Mouse (Mus musculus) left cerebral cortex, postnatal 36 days (tissue): Measurements from ENCODE around the gene Fbn1. TPM values are rescaled to one million over a fixed set of nuclear protein-coding genes. Genes with fewer than 3 reads are reported as not detected.
A peak's percentile ranks its signal among the peaks of the same experiment; 100 is the strongest.

Source experiments
- DNase-seq, 2 experiments: peaks; one replicate each; pipeline ENCODE4 v3.0.0; 2021 to 2022; ENCODE audit warnings: low spot score in 2 of 2, mixed read lengths in 1 of 2
- intact Hi-C: fragments of 180-260 bp; cut with DNase I; formaldehyde crosslinking; loops from one replicate; pipeline ENCODE4 v1.15.1; 2025
- total RNA-seq, 2 experiments: library from RNA; stranded (reverse); gene quantifications; 2 replicates each; pipeline ENCODE4 v1.2.3; 2021

The Fbn1 gene
- 1 to 10 TPM; 3.7 to 6.7 TPM for total RNA-seq

GRCm38 (mm10) chr2:125507893-125508292, at the start of gene Fbn1:
Fbn1 (minus strand) TSS chr2:125507993.
- no peak for DNase-seq
- intact Hi-C loops = no loop called here

- DNase-seq = no peak
Observed at GRCm38 (mm10) chr2:125555830-125556229, 48.0 kb upstream of the Fbn1 start.

GRCm38 (mm10) chr2:125548806-125549578, 41.2 kb upstream of the Fbn1 start:
- intact Hi-C loops = no loop called here
- DNase-seq = no peak

More at GRCm38 (mm10) chr2:125555830-125556229, 48.0 kb upstream of the Fbn1 start:
- intact Hi-C loops = no loop called here

GRCm38 (mm10) chr2:125544986-125545385, 37.2 kb upstream of the Fbn1 start:
- DNase-seq = no peak
- intact Hi-C loops = no loop called here

GRCm38 (mm10) chr2:125543646-125544045, 35.9 kb upstream of the Fbn1 start:
- intact Hi-C loops = no loop called here
- no peak for DNase-seq

GRCm38 (mm10) chr2:125541451-125541850, 33.7 kb upstream of the Fbn1 start:
- no peak for DNase-seq
- intact Hi-C loops = no loop called here

GRCm38 (mm10) chr2:125540579-125540978, 32.8 kb upstream of the Fbn1 start:
- intact Hi-C loops = no loop called here
- no peak for DNase-seq

GRCm38 (mm10) chr2:125539640-125540039, 31.8 kb upstream of the Fbn1 start:
- no peak for DNase-seq
- intact Hi-C loops = no loop called here

- intact Hi-C loops = no loop called here
- no peak for DNase-seq
Observed at GRCm38 (mm10) chr2:125530665-125531064, 22.9 kb upstream of the Fbn1 start.

GRCm38 (mm10) chr2:125526566-125526965, 18.8 kb upstream of the Fbn1 start:
- no peak for DNase-seq
- intact Hi-C loops = no loop called here

- DNase-seq = no peak
- intact Hi-C loops = no loop called here
Observed at GRCm38 (mm10) chr2:125525484-125525883, 17.7 kb upstream of the Fbn1 start.

GRCm38 (mm10) chr2:125516594-125516993, 8.8 kb upstream of the Fbn1 start:
- intact Hi-C loops = no loop called here
- no peak for DNase-seq

- intact Hi-C loops = no loop called here
- no peak for DNase-seq
Observed at GRCm38 (mm10) chr2:125515291-125516057, 7.7 kb upstream of the Fbn1 start.

- intact Hi-C loops = no loop called here
- DNase-seq = no peak
Observed at GRCm38 (mm10) chr2:125514391-125514790, 6.6 kb upstream of the Fbn1 start.

- DNase-seq = no peak
- intact Hi-C loops = no loop called here
Observed at GRCm38 (mm10) chr2:125512544-125512943, 4.8 kb upstream of the Fbn1 start.

GRCm38 (mm10) chr2:125511898-125512297, 4.1 kb upstream of the Fbn1 start:
- DNase-seq = no peak
- intact Hi-C loops = no loop called here

- intact Hi-C loops = no loop called here
- no peak for DNase-seq
Observed at GRCm38 (mm10) chr2:125510752-125511151, 3.0 kb upstream of the Fbn1 start.

GRCm38 (mm10) chr2:125508381-125508780, 588 bp upstream of the Fbn1 start:
- intact Hi-C loops = no loop called here
- no peak for DNase-seq

- peak; percentile 14 to 18 for DNase-seq
- intact Hi-C loops = no loop called here
Observed at GRCm38 (mm10) chr2:125506316-125507054, 1.3 kb downstream of the Fbn1 start.

- DNase-seq = peak; percentile 53 to 57
- intact Hi-C loops = no loop called here
Observed at GRCm38 (mm10) chr2:125505746-125506315, 2.0 kb downstream of the Fbn1 start.
